Mouse (Mus musculus): ENCODE data around the gene Psmd4. TPM values are rescaled to one million over a fixed set of nuclear protein-coding genes. Genes with fewer than 3 reads are reported as not detected.
"Not testable (repeated sequence)": the region's sequence is repeated elsewhere in the genome, so short reads cannot be mapped to it uniquely, and the experiment has no call there.

The Psmd4 gene
- polyA plus RNA-seq, 1 experiment, result 338 TPM

- Histone ChIP-seq H3ac (ENCODE audit: control insufficient read depth, insufficient read length) (no peak overlapping the region), H3K4me2 (ENCODE audit: low read depth) (no peak overlapping the region), H3K79me2 (ENCODE audit: control insufficient read depth, insufficient read depth) (no peaks in the 10 kb centered on the region), H3K27me3 (ENCODE audit: control insufficient read depth, insufficient read depth, insufficient read length) (no peaks in the 10 kb centered on the region), H3K36me3 (ENCODE audit: control insufficient read depth, insufficient read depth) (peaks cover 17% of the 10 kb centered on the region), H3K4me3 (no peak overlapping the region)
- TF ChIP-seq POLR2AphosphoS2 (IDR thresholded peaks at IDR 0.05; ENCODE audit: insufficient read length, low read depth), result no peak
Measured at GRCm38 (mm10) chr3:95028603-95029002, 13.8 kb downstream of the Psmd4 start.

DNA sequence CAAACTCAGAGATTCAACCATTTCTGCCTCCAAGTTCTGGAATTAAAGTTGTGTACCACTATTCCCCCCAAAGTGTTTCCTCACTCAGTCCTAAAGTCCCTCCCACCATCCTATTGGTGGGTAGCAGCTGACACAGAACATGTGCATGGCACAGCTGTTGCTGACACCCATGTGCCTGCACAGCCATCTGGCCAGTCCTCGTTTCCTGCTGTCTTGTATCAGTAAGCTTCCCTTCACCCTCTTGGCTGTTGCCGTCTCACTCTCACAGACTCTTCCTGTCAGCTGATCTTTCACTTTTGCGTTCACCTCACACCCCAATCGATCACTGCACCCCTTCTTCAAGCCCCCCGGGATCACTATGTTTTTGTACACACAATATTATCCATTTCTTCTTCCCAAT, 14.7 kb downstream of the Psmd4 start:
- Histone ChIP-seq H3K4me2 (ENCODE audit: low read depth) (no peak overlapping the region), H3ac (ENCODE audit: control insufficient read depth, insufficient read length) (no peak overlapping the region), H3K79me2 (ENCODE audit: control insufficient read depth, insufficient read depth) (no peaks in the 10 kb centered on the region), H3K36me3 (ENCODE audit: control insufficient read depth, insufficient read depth) (peaks cover 16% of the 10 kb centered on the region), H3K4me3 (no peak overlapping the region), H3K27me3 (ENCODE audit: control insufficient read depth, insufficient read depth, insufficient read length) (no peaks in the 10 kb centered on the region)
- peak; percentile 93 for TF ChIP-seq POLR2AphosphoS2 (IDR thresholded peaks at IDR 0.05; ENCODE audit: insufficient read length, low read depth)
- no peak for TF ChIP-seq MAX (IDR thresholded peaks at IDR 0.05; ENCODE audit: low read depth)
- TF ChIP-seq REST (IDR thresholded peaks at IDR 0.05; ENCODE audit: insufficient read depth, insufficient read length), result no peak
- peak; percentile 98 for TF ChIP-seq TCF3 (IDR thresholded peaks at IDR 0.05; ENCODE audit: insufficient read length, low read depth)
- peak; percentile 40 to 99 (median 99) for TF ChIP-seq MYOD1 (IDR thresholded peaks at IDR 0.05; ENCODE audit: control insufficient read depth in 1 of 3, insufficient read length in 2 of 3, low read depth in 2 of 3)
- TF ChIP-seq E2F4 (IDR thresholded peaks at IDR 0.05; ENCODE audit: insufficient read depth), result no peak
- TF ChIP-seq CEBPB (IDR thresholded peaks at IDR 0.05; ENCODE audit: insufficient read depth, poor library complexity, severe bottlenecking), result no peak
- TF ChIP-seq SRF (IDR thresholded peaks at IDR 0.05; ENCODE audit: control insufficient read depth, insufficient read length, low read depth), result no peak
- peak; percentile 44 for TF ChIP-seq POLR2A (IDR thresholded peaks at IDR 0.05; ENCODE audit: insufficient read length, low read depth)
- peak; percentile 91 for TF ChIP-seq TCF12 (IDR thresholded peaks at IDR 0.05; ENCODE audit: insufficient read depth, poor library complexity, severe bottlenecking)
- peak; percentile 1 for TF ChIP-seq USF1 (IDR thresholded peaks at IDR 0.05; ENCODE audit: low read depth)
- TF ChIP-seq MYOG (IDR thresholded peaks at IDR 0.05; ENCODE audit: control insufficient read depth in 1 of 3, insufficient read depth in 1 of 3, insufficient read length in 2 of 3, low read depth in 2 of 3), result peak; percentile 97 to 100 (median 99)

DNA sequence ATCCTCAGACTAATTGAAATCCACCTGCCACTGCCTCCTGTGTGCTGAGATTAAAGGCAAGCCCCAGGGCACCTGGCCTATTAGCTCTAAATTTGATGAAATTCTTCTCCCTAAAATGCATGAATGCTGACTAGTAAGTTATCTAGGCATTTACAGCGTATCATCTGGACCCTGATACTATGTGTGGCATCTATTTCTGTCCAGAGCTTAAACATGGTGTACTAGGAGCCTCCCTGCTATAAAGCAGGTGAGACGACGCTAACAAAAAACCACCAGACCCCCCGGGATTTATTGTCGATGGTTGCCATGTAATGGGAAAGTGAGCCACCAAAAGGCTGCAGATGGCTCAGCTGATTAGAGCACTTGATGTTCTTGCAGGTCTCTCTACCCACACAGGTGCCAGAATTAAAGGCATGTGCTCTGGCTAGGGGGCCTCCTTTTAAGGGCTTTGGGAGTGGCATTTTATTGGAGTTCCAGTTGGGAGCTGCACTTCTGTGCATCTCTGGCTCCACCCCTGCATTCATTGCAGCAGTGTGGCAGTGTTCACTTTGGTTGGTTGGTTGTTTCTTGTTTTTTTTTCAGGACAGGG, 15.3 kb downstream of the Psmd4 start:
- Histone ChIP-seq H3K36me3 (ENCODE audit: control insufficient read depth, insufficient read depth) (peaks cover 12% of the 10 kb centered on the region), H3ac (ENCODE audit: control insufficient read depth, insufficient read length) (no peak overlapping the region), H3K79me2 (ENCODE audit: control insufficient read depth, insufficient read depth) (no peaks in the 10 kb centered on the region), H3K27me3 (ENCODE audit: control insufficient read depth, insufficient read depth, insufficient read length) (no peaks in the 10 kb centered on the region), H3K4me3 (no peak overlapping the region), H3K4me2 (ENCODE audit: low read depth) (no peak overlapping the region)
- TF ChIP-seq E2F4 (IDR thresholded peaks at IDR 0.05; ENCODE audit: insufficient read depth), result no peak
- TF ChIP-seq USF1 (IDR thresholded peaks at IDR 0.05; ENCODE audit: low read depth), result no peak
- no peak for TF ChIP-seq POLR2A (IDR thresholded peaks at IDR 0.05; ENCODE audit: insufficient read length, low read depth)
- TF ChIP-seq POLR2AphosphoS2 (IDR thresholded peaks at IDR 0.05; ENCODE audit: insufficient read length, low read depth), result no peak
- no peak for TF ChIP-seq MYOG (IDR thresholded peaks at IDR 0.05; ENCODE audit: control insufficient read depth in 1 of 3, insufficient read depth in 1 of 3, insufficient read length in 2 of 3, low read depth in 2 of 3)

GRCm38 (mm10) chr3:95025202-95025601, 17.2 kb downstream of the Psmd4 start:
- Histone ChIP-seq H3K4me2 (ENCODE audit: low read depth) (no peak overlapping the region), H3K27me3 (ENCODE audit: control insufficient read depth, insufficient read depth, insufficient read length) (no peaks in the 10 kb centered on the region), H3K79me2 (ENCODE audit: control insufficient read depth, insufficient read depth) (no peaks in the 10 kb centered on the region), H3K36me3 (ENCODE audit: control insufficient read depth, insufficient read depth) (no peaks in the 10 kb centered on the region), H3ac (ENCODE audit: control insufficient read depth, insufficient read length) (no peak overlapping the region), H3K4me3 (no peak overlapping the region)
- no peak for TF ChIP-seq POLR2A (IDR thresholded peaks at IDR 0.05; ENCODE audit: insufficient read length, low read depth)
- no peak for TF ChIP-seq MYOG (IDR thresholded peaks at IDR 0.05; ENCODE audit: control insufficient read depth in 1 of 3, insufficient read depth in 1 of 3, insufficient read length in 2 of 3, low read depth in 2 of 3)
- TF ChIP-seq REST (IDR thresholded peaks at IDR 0.05; ENCODE audit: insufficient read depth, insufficient read length), result no peak
- no peak for TF ChIP-seq E2F4 (IDR thresholded peaks at IDR 0.05; ENCODE audit: insufficient read depth)
- TF ChIP-seq MAX (IDR thresholded peaks at IDR 0.05; ENCODE audit: low read depth), result no peak
- TF ChIP-seq CEBPB (IDR thresholded peaks at IDR 0.05; ENCODE audit: insufficient read depth, poor library complexity, severe bottlenecking), result no peak
- TF ChIP-seq TCF12 (IDR thresholded peaks at IDR 0.05; ENCODE audit: insufficient read depth, poor library complexity, severe bottlenecking), result no peak
- TF ChIP-seq USF1 (IDR thresholded peaks at IDR 0.05; ENCODE audit: low read depth), result no peak
- no peak for TF ChIP-seq MYOD1 (IDR thresholded peaks at IDR 0.05; ENCODE audit: control insufficient read depth in 1 of 3, insufficient read length in 2 of 3, low read depth in 2 of 3)
- no peak for TF ChIP-seq SRF (IDR thresholded peaks at IDR 0.05; ENCODE audit: control insufficient read depth, insufficient read length, low read depth)
- TF ChIP-seq POLR2AphosphoS2 (IDR thresholded peaks at IDR 0.05; ENCODE audit: insufficient read length, low read depth), result no peak
- TF ChIP-seq TCF3 (IDR thresholded peaks at IDR 0.05; ENCODE audit: insufficient read length, low read depth), result no peak

- no peaks in the 10 kb centered on the region for H3K36me3 ChIP-seq (ENCODE audit: control insufficient read depth, insufficient read depth)
- TF ChIP-seq TCF3 (IDR thresholded peaks at IDR 0.05; ENCODE audit: insufficient read length, low read depth) (no peak), TCF12 (IDR thresholded peaks at IDR 0.05; ENCODE audit: insufficient read depth, poor library complexity, severe bottlenecking) (no peak), POLR2A (IDR thresholded peaks at IDR 0.05; ENCODE audit: insufficient read length, low read depth) (no peak), POLR2AphosphoS2 (IDR thresholded peaks at IDR 0.05; ENCODE audit: insufficient read length, low read depth) (no peak), USF1 (IDR thresholded peaks at IDR 0.05; ENCODE audit: low read depth) (no peak), REST (IDR thresholded peaks at IDR 0.05; ENCODE audit: insufficient read depth, insufficient read length) (no peak), MYOG (IDR thresholded peaks at IDR 0.05; ENCODE audit: control insufficient read depth in 1 of 3, insufficient read depth in 1 of 3, insufficient read length in 2 of 3, low read depth in 2 of 3) (no peak), MAX (IDR thresholded peaks at IDR 0.05; ENCODE audit: low read depth) (no peak), MYOD1 (IDR thresholded peaks at IDR 0.05; ENCODE audit: control insufficient read depth in 1 of 3, insufficient read length in 2 of 3, low read depth in 2 of 3) (no peak), SRF (IDR thresholded peaks at IDR 0.05; ENCODE audit: control insufficient read depth, insufficient read length, low read depth) (no peak), CEBPB (IDR thresholded peaks at IDR 0.05; ENCODE audit: insufficient read depth, poor library complexity, severe bottlenecking) (no peak), E2F4 (IDR thresholded peaks at IDR 0.05; ENCODE audit: insufficient read depth) (no peak)
- no peak overlapping the region for H3K4me2 ChIP-seq (ENCODE audit: low read depth)
- H3ac ChIP-seq (ENCODE audit: control insufficient read depth, insufficient read length), result no peak overlapping the region
- no peak overlapping the region for H3K4me3 ChIP-seq
- H3K27me3 ChIP-seq (ENCODE audit: control insufficient read depth, insufficient read depth, insufficient read length), result no peaks in the 10 kb centered on the region
- no peaks in the 10 kb centered on the region for H3K79me2 ChIP-seq (ENCODE audit: control insufficient read depth, insufficient read depth)
Measured at GRCm38 (mm10) chr3:95024551-95024950, 17.9 kb downstream of the Psmd4 start.

- H3K4me3 ChIP-seq; H3K27me3 ChIP-seq (ENCODE audit: control insufficient read depth, insufficient read depth, insufficient read length): not testable (repeated sequence)
Measured at GRCm38 (mm10) chr3:95020956-95021355, 21.5 kb downstream of the Psmd4 start.

More at GRCm38 (mm10) chr3:95020956-95021355, 21.5 kb downstream of the Psmd4 start:
- not testable (repeated sequence) for H3ac ChIP-seq (ENCODE audit: control insufficient read depth, insufficient read length); H3K4me2 ChIP-seq (ENCODE audit: low read depth); H3K79me2 ChIP-seq (ENCODE audit: control insufficient read depth, insufficient read depth); H3K36me3 ChIP-seq (ENCODE audit: control insufficient read depth, insufficient read depth)
